8 mouse cellular contexts compared by ENCODE assay signal in genomic region chr19:4509986-4510963, GRCm38 (mm10). TPM values are rescaled to one million over a fixed set of nuclear protein-coding genes. Genes with fewer than 3 reads are reported as not detected.
DNase-seq lines count a peak whose midpoint lies in the region; ATAC-seq and TF ChIP-seq lines count a peak whose summit lies in the region.

TSS of gene Pcx (plus strand) at chr19:4510472.

- no peaks in the 10 kb centered on the region for H3K36me3 ChIP-seq in megakaryocyte, embryonic 14.5 days (replicated peaks; ENCODE audit: low read length)

- peaks cover 2% of the 10 kb centered on the region; the same call in 1 of the 2 replicates for H3K4me1 ChIP-seq in cortical plate, adult 2 months (ENCODE audit: control insufficient read depth, insufficient read depth, low read length)
- peaks cover 22% of the 10 kb centered on the region for H3K4me1 ChIP-seq in megakaryocyte, embryonic 14.5 days

- TF ChIP-seq POLR2A in cortical plate, adult 2 months (IDR thresholded peaks at IDR 0.05; ENCODE audit: extremely low read depth, insufficient read depth, low read length): peak; percentile 86

- DNase-seq in gastrocnemius, adult 8-10 months (ENCODE audit: low spot score in 2 of 2): peak; percentile 99 to 100
- DNase-seq in hindlimb bud, embryonic 11.5 days (ENCODE audit: extremely low spot score, low read depth, low spot score): peak; percentile 92
- DNase-seq in left cerebral cortex, adult 8-10 months (ENCODE audit: low spot score in 2 of 2): peak; percentile 95 to 99
- DNase-seq in right cerebral cortex, postnatal 10 days (ENCODE audit: low spot score in 2 of 2): peak; percentile 99
- DNase-seq in urinary bladder, postnatal 25 days (ENCODE audit: low spot score): peak; percentile 93

- H3K27me3 ChIP-seq in megakaryocyte, embryonic 14.5 days (replicated peaks): peaks cover 52% of the 10 kb centered on the region

- peak; percentile 94 for ATAC-seq in activated CD4-positive, CD25-positive, alpha-beta regulatory T cell, adult 4 months

- H3K27ac ChIP-seq in cortical plate, adult 2 months (ENCODE audit: insufficient read depth, low read length): no peak within 1 kb of the TSS

- no peaks in the 10 kb centered on the region for H3K9me3 ChIP-seq in megakaryocyte, embryonic 14.5 days

- no peak for TF ChIP-seq CTCF in cortical plate, adult 2 months (IDR thresholded peaks at IDR 0.05; ENCODE audit: extremely low read depth, insufficient read depth, low read length)

- H3K4me3 ChIP-seq in cortical plate, adult 2 months (ENCODE audit: insufficient read depth, low read length): peak within 1 kb of the TSS; percentile 46
- peak within 1 kb of the TSS; percentile 97 for H3K4me3 ChIP-seq in megakaryocyte, embryonic 14.5 days (replicated peaks)

RNA-seq across cellular contexts. Expression of gene Pcx, which starts in this region (rescaled TPM):
- 1 to 10 TPM; 1.0 to 1.5 TPM for polyA plus RNA-seq in activated CD4-positive, CD25-positive, alpha-beta regulatory T cell, adult 4 months (2017; shearing (Covaris generic))
- polyA plus RNA-seq in cortical plate, adult 2 months (2012; rRNA removed): 39.3 and 41.4 TPM in 2 replicates
- 100 to 1,000 TPM in 2 of 4 experiments, 10 to 100 TPM in 2; 60.2 to 229 (median 114) TPM for total RNA-seq in gastrocnemius, adult 8-10 months (2022)
- 10 to 100 TPM; 75.7 to 85.2 (median 81.3) TPM for total RNA-seq in left cerebral cortex, adult 8-10 months (2022)
- polyA plus RNA-seq in megakaryocyte, embryonic 14.5 days (2012; ENCODE audit: insufficient read depth, low replicate concordance): 1.0 and 1.2 TPM in 2 replicates

Comparison
In these comparisons a context has a peak if more than half of its experiments do, and no peak if none do; other contexts are left out.
1. RNA of gene Pcx (polyA plus RNA-seq): 39.3 to 41.4 TPM in cortical plate, adult 2 months; 1.0 to 1.5 TPM in activated CD4-positive, CD25-positive, alpha-beta regulatory T cell, adult 4 months and 1.0 to 1.2 TPM in megakaryocyte, embryonic 14.5 days; every median in the first group is over 10 times any median in the second.
2. Peak in every context shown above with its lines, with median percentiles within 50 percentile points of each other: DNase-seq.